Mouse (Mus musculus): ENCODE data around the gene Chsy1. TPM values are rescaled to one million over a fixed set of nuclear protein-coding genes. Genes with fewer than 3 reads are reported as not detected.
"Not testable (repeated sequence)": the region's sequence is repeated elsewhere in the genome, so short reads cannot be mapped to it uniquely, and the experiment has no call there.

The Chsy1 gene
- polyA plus RNA-seq, 1 experiment from 2014 or later = 29.0 TPM

DNA sequence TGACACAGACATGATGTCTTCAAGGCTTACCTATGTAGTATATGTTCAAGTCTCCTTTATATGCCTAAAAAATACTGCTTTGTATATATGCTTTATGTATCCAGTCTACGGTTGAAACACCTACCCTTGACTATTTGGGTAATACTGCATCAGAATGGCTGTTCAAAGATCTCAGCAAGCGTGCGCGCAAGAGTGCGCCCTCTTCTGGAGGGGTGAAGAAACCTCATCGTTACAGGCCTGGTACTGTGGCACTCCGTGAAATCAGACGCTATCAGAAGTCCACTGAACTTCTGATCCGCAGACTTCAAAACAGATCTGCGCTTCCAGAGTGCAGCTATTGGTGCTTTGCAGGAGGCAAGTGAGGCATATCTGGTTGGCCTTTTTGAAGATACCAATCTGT is 81.1 kb downstream of the Chsy1 start:
- WGBS = 88% methylated on average over 10 of the region's 10 CpGs
- H3K4me3 ChIP-seq (ENCODE audit: low read depth, low read length); H3K4me2 ChIP-seq; H3K4me1 ChIP-seq (ENCODE audit: insufficient read depth); H3K9me3 ChIP-seq (ENCODE audit: low read depth, low read length); H3K36me3 ChIP-seq (ENCODE audit: insufficient read depth); ATAC-seq (ENCODE audit: insufficient read depth); DNase-seq; H3K9ac ChIP-seq; H3K27ac ChIP-seq (ENCODE audit: low read depth); H3K27me3 ChIP-seq (ENCODE audit: insufficient read depth, low read length): not testable (repeated sequence)
- peak; percentile 30 for TF ChIP-seq CTCF (IDR thresholded peaks at IDR 0.05; ENCODE audit: low read depth)

DNA sequence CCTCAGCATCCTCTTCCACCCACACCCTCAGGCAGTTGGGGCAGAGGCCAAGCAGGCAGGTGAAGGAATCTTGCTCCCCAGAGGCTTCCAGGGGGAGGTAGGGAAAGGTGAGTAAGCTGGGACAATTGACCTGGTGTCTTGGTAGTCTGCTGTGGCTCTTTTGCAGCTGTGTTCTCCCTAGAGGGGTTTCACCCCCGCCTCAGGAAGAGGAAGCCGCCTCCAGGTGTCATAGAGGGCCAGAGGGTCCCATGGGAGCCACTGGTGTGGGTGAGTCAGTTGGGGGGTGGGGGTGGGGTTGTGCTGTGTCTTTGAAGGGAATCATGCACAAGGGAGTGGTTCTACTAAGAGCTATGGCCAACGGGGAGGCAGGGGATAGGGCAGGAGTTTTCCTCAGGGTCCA is 85.2 kb downstream of the Chsy1 start:
- H3K4me1 ChIP-seq (ENCODE audit: insufficient read depth) = peaks cover 6% of the 10 kb centered on the region; the same call in 1 of the 2 replicates
- H3K27me3 ChIP-seq (ENCODE audit: insufficient read depth, low read length) = no peaks in the 10 kb centered on the region
- no peak overlapping the region for H3K4me3 ChIP-seq (ENCODE audit: low read depth, low read length)
- H3K9me3 ChIP-seq (ENCODE audit: low read depth, low read length) = no peaks in the 10 kb centered on the region
- H3K27ac ChIP-seq (ENCODE audit: low read depth) = no peak overlapping the region
- H3K9ac ChIP-seq = no peak overlapping the region
- 64% methylated on average over 3 of the region's 3 CpGs for WGBS
- ATAC-seq (ENCODE audit: insufficient read depth) = no peak
- no peak overlapping the region for H3K4me2 ChIP-seq
- TF ChIP-seq CTCF (IDR thresholded peaks at IDR 0.05; ENCODE audit: low read depth) = no peak
- H3K36me3 ChIP-seq (ENCODE audit: insufficient read depth) = no peaks in the 10 kb centered on the region
- no peak for DNase-seq

DNA sequence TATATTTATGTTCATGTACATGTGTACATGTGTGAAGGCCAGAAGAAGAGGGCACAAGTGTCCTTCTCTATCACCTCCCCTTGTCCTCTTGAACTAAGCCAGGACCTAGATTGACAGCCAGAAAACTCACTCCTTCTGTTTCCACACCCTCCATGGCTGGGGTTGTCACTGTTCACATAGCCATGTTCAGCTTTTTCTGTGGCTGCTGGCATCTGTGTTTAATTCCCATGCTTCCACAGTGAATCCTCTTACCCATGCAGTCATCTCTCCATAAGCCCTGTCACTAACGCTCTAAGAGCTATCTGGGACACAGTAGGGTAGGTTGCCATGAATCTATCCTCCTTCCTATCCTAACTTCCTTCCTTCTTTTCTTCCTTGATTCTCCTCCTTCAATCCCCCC is 86.6 kb downstream of the Chsy1 start:
- ATAC-seq (ENCODE audit: insufficient read depth) (no peak), DNase-seq (no peak)
- 84% methylated on average over 1 of the region's 1 CpGs for WGBS
- Histone ChIP-seq H3K9ac (no peak overlapping the region), H3K27ac (ENCODE audit: low read depth) (peak overlapping the region; percentile 4; the same call in 1 of the 2 replicates), H3K9me3 (ENCODE audit: low read depth, low read length) (no peaks in the 10 kb centered on the region), H3K4me1 (ENCODE audit: insufficient read depth) (peaks cover 6% of the 10 kb centered on the region; the same call in 1 of the 2 replicates), H3K27me3 (ENCODE audit: insufficient read depth, low read length) (no peaks in the 10 kb centered on the region), H3K36me3 (ENCODE audit: insufficient read depth) (no peaks in the 10 kb centered on the region), H3K4me2 (no peak overlapping the region), H3K4me3 (ENCODE audit: low read depth, low read length) (no peak overlapping the region)
- no peak for TF ChIP-seq CTCF (IDR thresholded peaks at IDR 0.05; ENCODE audit: low read depth)

DNA sequence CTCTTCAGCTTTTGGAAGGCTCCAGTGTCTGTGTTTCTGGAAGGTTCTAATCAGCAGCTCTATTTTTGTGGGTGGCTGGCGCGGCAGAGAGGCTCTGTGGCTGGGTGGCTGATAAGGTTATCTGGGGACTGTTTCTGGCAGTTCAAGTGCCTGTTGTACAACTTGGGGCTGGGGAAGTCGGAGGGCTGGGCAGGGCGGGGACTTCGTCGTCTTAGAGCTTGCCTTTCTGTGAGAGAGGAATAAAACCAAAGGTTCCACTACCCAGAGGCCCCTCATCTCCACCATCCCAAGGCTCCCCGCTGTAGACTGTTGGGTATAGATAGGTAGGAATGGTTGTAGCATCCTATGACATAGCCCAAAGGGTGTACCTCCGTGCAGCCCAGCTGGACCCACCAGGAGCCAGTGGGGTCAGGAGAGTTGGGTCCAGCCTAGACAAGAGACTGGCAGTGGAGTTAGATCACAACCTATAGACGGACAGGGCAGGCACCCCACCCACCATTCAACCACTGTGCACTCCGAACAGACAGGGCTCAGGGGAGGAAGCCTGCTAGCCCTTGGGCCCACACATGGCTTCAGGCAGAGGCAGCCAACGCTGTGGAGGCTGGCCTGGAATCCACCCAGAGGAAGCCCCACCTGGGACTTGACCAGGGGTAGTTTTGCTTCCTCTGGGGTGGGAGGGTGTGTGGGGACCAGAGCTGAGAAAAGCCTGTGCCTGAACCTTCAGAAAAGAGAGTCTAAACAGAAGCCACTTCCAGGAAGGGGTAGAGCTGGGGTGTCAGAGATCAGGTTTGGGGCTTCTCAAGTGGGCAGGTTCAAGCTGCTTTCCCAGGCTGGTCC is 87.5 kb downstream of the Chsy1 start:
- DNase-seq = no peak
- Histone ChIP-seq H3K4me3 (ENCODE audit: low read depth, low read length) (no peak overlapping the region), H3K36me3 (ENCODE audit: insufficient read depth) (no peaks in the 10 kb centered on the region), H3K9ac (no peak overlapping the region), H3K27ac (ENCODE audit: low read depth) (peak overlapping the region; percentile 56), H3K4me2 (0 out of 2 replicates have a peak overlapping the region, but pooled peaks have one; percentile 12), H3K9me3 (ENCODE audit: low read depth, low read length) (no peaks in the 10 kb centered on the region), H3K27me3 (ENCODE audit: insufficient read depth, low read length) (no peaks in the 10 kb centered on the region), H3K4me1 (ENCODE audit: insufficient read depth) (peaks cover 6% of the 10 kb centered on the region; the same call in 1 of the 2 replicates)
- WGBS = 42% methylated on average over 11 of the region's 11 CpGs
- no peak for TF ChIP-seq CTCF (IDR thresholded peaks at IDR 0.05; ENCODE audit: low read depth)
- ATAC-seq (ENCODE audit: insufficient read depth) = peak; percentile 42

DNA sequence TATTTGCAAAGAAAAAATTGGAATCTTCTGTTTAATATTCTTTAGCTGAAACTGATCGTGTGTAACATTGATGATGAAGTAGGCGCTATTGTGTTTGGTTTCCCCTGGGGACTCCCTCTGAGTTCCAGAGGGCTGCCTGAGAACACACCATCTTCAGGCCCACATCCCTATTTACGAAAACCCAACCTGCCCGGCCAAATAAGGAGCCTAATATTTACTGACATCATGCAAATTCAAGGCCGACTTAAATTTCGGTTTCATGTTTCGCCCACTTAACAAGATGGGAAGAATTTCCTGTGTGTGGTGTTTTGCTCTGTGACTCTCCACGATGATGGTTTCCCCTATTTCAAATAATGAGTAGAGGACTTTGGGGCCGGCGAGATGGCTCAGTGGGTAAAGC is 89.1 kb downstream of the Chsy1 start:
- DNase-seq = no peak
- Histone ChIP-seq H3K4me2 (no peak overlapping the region), H3K4me1 (ENCODE audit: insufficient read depth) (peaks cover 6% of the 10 kb centered on the region; the same call in 1 of the 2 replicates), H3K9ac (no peak overlapping the region), H3K9me3 (ENCODE audit: low read depth, low read length) (no peaks in the 10 kb centered on the region), H3K4me3 (ENCODE audit: low read depth, low read length) (no peak overlapping the region), H3K27ac (ENCODE audit: low read depth) (0 out of 2 replicates have a peak overlapping the region, but pooled peaks have one; percentile 56), H3K27me3 (ENCODE audit: insufficient read depth, low read length) (no peaks in the 10 kb centered on the region), H3K36me3 (ENCODE audit: insufficient read depth) (no peaks in the 10 kb centered on the region)
- no peak for TF ChIP-seq CTCF (IDR thresholded peaks at IDR 0.05; ENCODE audit: low read depth)
- 63% methylated on average over 10 of the region's 10 CpGs for WGBS
- no peak for ATAC-seq (ENCODE audit: insufficient read depth)

DNA sequence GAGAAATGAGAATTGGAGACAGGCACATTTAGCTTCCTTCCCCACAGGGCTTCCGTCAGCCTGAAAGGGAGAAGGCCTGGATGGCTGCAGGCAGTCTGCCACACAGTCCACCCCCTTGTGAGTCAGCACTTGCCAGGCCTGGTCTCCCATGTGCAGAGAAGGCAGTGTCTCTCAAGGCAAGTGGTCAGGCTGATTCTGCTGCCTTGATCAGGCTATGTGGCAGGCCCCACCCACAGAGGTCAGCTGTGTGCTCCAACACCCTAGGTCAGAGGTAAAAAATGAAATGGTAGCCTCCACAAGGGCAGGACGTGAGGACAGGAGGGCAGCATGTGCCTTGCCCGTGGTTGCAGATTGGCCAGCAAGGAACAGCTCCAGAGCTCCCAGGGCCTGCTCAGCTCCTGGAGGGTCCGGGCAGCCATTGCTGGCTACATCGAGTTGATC is 90.1 kb downstream of the Chsy1 start:
- Histone ChIP-seq H3K27me3 (ENCODE audit: insufficient read depth, low read length) (no peaks in the 10 kb centered on the region), H3K9ac (no peak overlapping the region), H3K4me3 (ENCODE audit: low read depth, low read length) (no peak overlapping the region), H3K4me2 (no peak overlapping the region), H3K9me3 (ENCODE audit: low read depth, low read length) (no peaks in the 10 kb centered on the region), H3K27ac (ENCODE audit: low read depth) (peak overlapping the region; percentile 56; the same call in 1 of the 2 replicates), H3K4me1 (ENCODE audit: insufficient read depth) (peaks cover 6% of the 10 kb centered on the region; the same call in 1 of the 2 replicates), H3K36me3 (ENCODE audit: insufficient read depth) (no peaks in the 10 kb centered on the region)
- DNase-seq = peak; percentile 37
- no peak for TF ChIP-seq CTCF (IDR thresholded peaks at IDR 0.05; ENCODE audit: low read depth)
- peak; percentile 64; the same call in 1 of the 2 replicates for ATAC-seq (ENCODE audit: insufficient read depth)
- 63% methylated on average over 5 of the region's 5 CpGs for WGBS

DNA sequence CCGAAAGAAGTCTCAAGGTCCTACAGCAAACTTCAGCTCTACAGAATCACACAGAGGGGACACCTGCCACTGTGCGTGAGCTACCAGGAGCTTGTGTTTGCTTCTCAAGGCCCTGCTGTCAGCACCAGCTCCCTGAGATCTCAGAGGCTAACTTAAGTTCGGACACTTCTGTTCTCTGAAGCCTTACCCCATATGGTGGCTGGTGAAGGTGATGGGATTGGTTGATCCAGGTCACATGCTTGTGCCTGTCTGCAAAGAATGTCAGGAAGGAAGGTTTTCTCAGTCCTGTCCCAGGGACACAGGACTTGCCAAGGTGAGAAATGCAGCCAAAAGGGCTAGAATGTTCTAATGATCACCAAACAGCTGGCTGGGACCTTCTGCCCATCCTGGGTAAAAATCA is 91.1 kb downstream of the Chsy1 start:
- no peak for ATAC-seq (ENCODE audit: insufficient read depth)
- H3K9me3 ChIP-seq (ENCODE audit: low read depth, low read length) = no peaks in the 10 kb centered on the region
- no peak for DNase-seq
- H3K4me2 ChIP-seq = no peak overlapping the region
- 70% methylated on average over 3 of the region's 3 CpGs for WGBS
- no peaks in the 10 kb centered on the region for H3K27me3 ChIP-seq (ENCODE audit: insufficient read depth, low read length)
- H3K27ac ChIP-seq (ENCODE audit: low read depth) = 0 out of 2 replicates have a peak overlapping the region, but pooled peaks have one; percentile 18
- H3K4me3 ChIP-seq (ENCODE audit: low read depth, low read length) = no peak overlapping the region
- H3K36me3 ChIP-seq (ENCODE audit: insufficient read depth) = no peaks in the 10 kb centered on the region
- no peak for TF ChIP-seq CTCF (IDR thresholded peaks at IDR 0.05; ENCODE audit: low read depth)
- peaks cover 6% of the 10 kb centered on the region; the same call in 1 of the 2 replicates for H3K4me1 ChIP-seq (ENCODE audit: insufficient read depth)
- no peak overlapping the region for H3K9ac ChIP-seq
